Mouse (Mus musculus) mouse trophoblast stem cell (cell line): ENCODE results near the gene Bnc1.

Source experiments
- in situ Hi-C, 2 experiments: fragments of 300-500 bp; cut with MseI, MboI; formaldehyde crosslinking; loops; 2 replicates in 1 of 2; 3 replicates in 1 of 2; pipeline ENCODE4 v1.15.1; 2025

Bnc1 gene

DNA sequence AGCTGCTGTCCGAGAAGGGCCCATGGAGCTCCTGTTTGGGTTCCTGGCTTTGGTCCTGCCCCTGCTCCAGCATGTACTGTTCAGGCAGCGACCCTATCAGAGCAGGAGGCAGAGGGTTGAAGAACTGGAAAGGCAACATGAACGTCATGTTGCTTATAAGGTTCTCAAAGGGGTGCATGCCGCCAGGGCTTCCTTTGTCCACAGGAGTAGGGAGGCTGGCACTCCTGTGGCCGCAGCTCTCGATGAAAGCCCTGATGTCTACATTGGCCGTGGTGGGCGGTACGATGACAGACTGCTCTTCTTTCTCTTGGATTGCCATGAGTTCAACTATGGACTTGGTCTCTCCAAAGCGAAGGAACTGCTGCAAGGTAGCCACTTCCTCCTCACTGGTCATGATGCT is 17.5 kb downstream of the Bnc1 start:
- in situ Hi-C loops: no loop called here

GRCm38 (mm10) chr7:81973939-81974338 is 18.2 kb downstream of the Bnc1 start:
- in situ Hi-C loops: no loop called here

- in situ Hi-C loops: no loop called here
These were observed 18.8 kb downstream of the Bnc1 start for GRCm38 (mm10) chr7:81973339-81973738.

DNA sequence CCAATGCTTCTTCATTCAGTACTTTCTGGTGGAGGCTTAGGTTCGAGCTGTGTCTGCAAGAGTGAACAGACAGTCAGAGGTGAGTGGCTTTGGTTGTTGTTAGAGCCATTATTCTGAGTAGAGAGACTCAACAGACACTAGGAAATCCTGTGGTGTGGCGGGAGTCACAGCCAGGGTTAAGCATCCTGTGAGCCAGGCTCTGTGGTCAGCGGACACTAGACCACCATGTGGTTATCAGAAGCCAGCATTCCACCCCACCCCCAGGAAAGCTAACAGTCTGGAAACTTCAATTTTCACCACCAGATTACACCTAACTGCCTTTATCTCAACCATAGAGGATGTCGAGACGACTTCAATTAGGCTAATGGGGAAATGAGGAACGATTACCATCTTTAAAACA is 23.1 kb downstream of the Bnc1 start:
- in situ Hi-C loops: no loop called here

- in situ Hi-C loops: no loop called here
These were observed 23.6 kb downstream of the Bnc1 start for GRCm38 (mm10) chr7:81968451-81968850.

DNA sequence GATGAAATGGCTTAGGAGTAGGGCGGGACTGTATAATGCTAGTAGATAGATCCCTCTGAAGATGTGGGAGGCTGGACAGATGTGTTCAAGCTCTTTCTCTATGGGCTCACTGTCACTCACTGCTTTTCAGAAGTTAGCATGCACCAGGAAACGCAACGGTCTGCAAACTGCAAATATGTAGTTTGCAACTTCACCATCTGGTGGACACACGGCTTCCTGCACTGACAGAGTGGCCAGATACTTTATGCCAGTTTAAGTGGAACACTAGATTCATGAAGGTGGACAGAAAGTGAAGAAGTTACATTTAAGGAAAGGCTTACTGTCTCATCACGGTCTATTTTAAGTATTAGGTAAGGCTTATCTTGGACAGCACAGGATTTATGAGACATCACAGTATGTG is 25.9 kb downstream of the Bnc1 start:
- in situ Hi-C loops: no loop called here

GRCm38 (mm10) chr7:81959704-81960103 is 32.4 kb downstream of the Bnc1 start:
- in situ Hi-C loops: loop anchor here (5.0 kb wide), 3 partner anchors 158 to 308 kb away; no protein-coding TSS in a partner anchor

- in situ Hi-C loops: no loop called here
These were observed 37.8 kb downstream of the Bnc1 start for GRCm38 (mm10) chr7:81954208-81954846.

DNA sequence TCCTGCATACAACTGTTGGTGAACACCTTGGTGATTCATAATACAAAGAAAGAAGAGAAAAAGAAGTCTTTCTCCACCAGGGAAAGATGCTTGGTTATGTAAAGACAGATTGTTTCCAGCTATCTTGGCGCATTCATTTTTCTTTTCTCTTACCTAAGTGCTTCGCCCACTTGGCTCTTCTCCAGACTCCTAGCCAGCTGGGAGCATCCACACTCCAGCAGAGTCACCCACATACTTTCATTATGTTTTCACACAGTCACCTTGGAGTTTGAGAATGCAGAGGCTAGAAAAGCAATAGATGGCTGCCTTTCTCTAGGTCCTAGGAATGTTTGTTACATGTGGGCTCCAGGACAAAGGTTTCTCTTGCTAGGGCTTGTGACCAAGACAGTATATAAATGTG is 41.6 kb downstream of the Bnc1 start:
- in situ Hi-C loops: no loop called here

DNA sequence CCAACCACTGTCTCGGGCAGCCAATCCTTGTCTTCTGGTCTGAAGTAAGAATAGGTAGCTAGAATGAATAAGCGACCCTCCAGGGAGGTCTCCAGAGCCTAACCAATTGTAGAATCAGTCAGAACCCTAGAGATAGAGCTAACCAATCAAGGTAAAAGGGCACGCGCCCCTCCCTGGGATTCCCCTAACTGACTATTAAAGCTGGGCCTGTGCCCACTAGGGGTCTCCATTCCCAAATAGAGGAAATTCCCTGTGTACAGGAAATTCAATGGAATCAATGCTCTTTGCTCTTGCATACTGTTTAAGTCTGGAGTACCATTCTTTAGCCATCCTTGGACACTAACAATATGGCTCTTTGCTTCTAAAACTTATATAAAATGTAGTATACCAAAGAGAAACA is 46.7 kb downstream of the Bnc1 start:
- in situ Hi-C loops: no loop called here

GRCm38 (mm10) chr7:81934806-81935205 is 57.3 kb downstream of the Bnc1 start:
- in situ Hi-C loops: no loop called here

GRCm38 (mm10) chr7:81934267-81934745 is 57.8 kb downstream of the Bnc1 start, which contains the start of gene Hdgfl3:
Hdgfl3 (minus strand) TSS chr7:81934473.
- in situ Hi-C loops: no loop called here

- in situ Hi-C loops: no loop called here
These were observed 58.4 kb downstream of the Bnc1 start for GRCm38 (mm10) chr7:81933601-81934266.

DNA sequence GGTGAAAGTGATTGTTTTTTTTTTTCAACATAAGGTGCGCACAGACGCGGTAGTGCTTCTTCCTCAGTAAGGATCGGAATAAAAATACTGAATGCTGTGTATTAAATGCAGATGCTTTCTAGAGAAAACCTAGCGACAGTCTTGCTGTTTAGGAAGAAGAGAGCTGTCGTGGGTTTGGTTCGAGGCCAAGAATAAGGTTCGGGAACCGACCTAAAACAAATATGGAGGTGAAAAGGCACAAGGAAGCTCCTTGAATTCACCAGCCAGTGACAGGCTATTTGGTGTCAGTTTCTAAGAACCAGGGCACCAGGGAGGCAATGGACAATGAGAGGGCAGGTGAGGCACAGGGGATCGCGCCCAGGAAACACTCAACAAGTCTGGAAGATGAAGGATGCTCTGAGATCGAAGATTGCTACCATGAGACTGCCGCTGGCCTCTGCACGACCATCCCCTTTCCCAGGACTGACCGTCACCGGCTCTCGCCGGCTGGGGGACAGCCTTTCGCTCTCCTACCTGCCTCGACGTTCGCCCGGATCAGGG is 59.0 kb downstream of the Bnc1 start:
- in situ Hi-C loops: no loop called here

GRCm38 (mm10) chr7:81932521-81933045 is 59.5 kb downstream of the Bnc1 start:
- in situ Hi-C loops: no loop called here

DNA sequence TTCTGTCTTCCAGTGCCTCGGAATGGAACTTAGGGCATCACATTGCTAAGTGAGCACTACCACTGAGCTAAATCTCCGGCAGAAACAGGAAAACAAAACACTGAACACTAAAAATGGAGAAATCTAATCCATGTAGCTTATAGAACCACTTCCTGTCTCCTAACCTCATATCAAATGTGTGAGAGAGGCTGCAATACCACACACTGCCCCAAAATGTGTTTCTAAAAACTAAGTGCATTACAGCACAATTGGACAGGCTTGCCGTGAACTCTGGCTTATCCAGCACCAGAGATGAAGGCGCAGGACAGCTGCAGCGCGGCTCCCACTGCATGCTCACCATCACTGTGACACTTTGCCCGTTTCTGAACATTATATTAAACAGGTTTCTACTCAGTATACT is 63.1 kb downstream of the Bnc1 start:
- in situ Hi-C loops: no loop called here

DNA sequence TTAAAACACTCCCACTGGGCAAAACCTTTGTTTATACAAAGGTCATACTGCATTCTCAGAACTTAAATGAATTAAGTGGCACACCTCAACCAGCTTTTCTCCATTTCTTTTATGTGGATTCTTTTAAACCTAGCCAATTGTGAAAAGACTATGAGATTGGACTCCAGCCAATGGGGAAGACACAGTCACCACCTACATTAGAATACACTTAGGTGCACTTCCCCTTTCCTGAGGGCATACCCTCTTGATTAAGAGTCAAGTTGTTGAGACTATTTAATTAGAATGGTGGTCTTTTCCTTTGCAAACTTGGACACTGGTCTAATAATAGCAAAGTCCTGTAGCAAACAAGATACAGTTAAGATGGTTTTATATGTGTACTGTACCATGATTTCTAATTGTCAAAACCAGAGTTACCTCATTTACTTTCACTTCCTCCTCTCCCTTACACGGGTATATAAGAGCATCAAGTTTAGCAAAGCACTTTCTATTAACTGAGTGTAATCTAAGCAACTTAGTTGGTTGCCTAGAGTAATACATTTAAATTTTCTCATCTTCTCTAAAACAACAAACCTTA is 70.6 kb downstream of the Bnc1 start:
- in situ Hi-C loops: no loop called here

- in situ Hi-C loops: no loop called here
These were observed 71.8 kb downstream of the Bnc1 start for GRCm38 (mm10) chr7:81920314-81920713.

DNA sequence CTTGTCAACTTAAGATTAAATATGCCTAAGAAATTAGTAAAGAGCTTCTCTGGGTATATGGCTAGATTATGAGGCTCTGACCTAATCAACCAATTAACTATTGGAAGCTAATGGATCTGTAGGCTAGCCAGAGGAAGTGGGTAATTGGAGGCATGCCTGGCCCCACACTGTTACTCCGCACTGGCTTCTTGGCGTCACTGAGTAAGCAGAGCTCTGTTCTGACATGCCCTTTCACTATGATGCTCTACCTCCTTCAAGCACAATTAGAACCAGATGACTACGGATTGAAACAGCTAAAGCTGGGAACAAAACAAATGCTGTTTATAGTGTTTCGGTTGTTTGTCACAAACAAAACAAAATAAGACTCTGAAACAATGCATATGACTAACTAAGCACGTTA is 73.8 kb downstream of the Bnc1 start:
- in situ Hi-C loops: no loop called here
